Mouse (Mus musculus): ENCODE results near the gene Casp2.
A peak's percentile ranks its signal among the peaks of the same experiment; 100 is the strongest.

Gene Casp2

GRCm38 (mm10) chr6:42264626-42265312 lies at the start of gene Casp2:
Gene Casp2, plus strand, starts transcription at chr6:42264985.
- DNase-seq (ENCODE audit: low read depth, low spot score), result peak; percentile 99

- no peak for DNase-seq (ENCODE audit: low read depth, low spot score)
Observed at GRCm38 (mm10) chr6:42215028-42215427, 49.8 kb upstream of the Casp2 start, which contains the start of gene Tas2r144. Gene Tas2r144, plus strand, starts transcription at chr6:42215328.

- no peak for DNase-seq (ENCODE audit: low read depth, low spot score)
Observed at GRCm38 (mm10) chr6:42222286-42222685, 42.5 kb upstream of the Casp2 start.

- DNase-seq (ENCODE audit: low read depth, low spot score), result no peak
Observed at GRCm38 (mm10) chr6:42225046-42225445, 39.7 kb upstream of the Casp2 start.

GRCm38 (mm10) chr6:42227240-42228101 lies 37.3 kb upstream of the Casp2 start:
- peak; percentile 68 for DNase-seq (ENCODE audit: low read depth, low spot score)

- no peak for DNase-seq (ENCODE audit: low read depth, low spot score)
Observed at GRCm38 (mm10) chr6:42229610-42230009, 35.2 kb upstream of the Casp2 start.

- DNase-seq (ENCODE audit: low read depth, low spot score), result no peak
Observed at GRCm38 (mm10) chr6:42231191-42231590, 33.6 kb upstream of the Casp2 start.

GRCm38 (mm10) chr6:42237276-42237805 lies 27.4 kb upstream of the Casp2 start:
- DNase-seq (ENCODE audit: low read depth, low spot score), result no peak

GRCm38 (mm10) chr6:42241311-42242045 lies 23.3 kb upstream of the Casp2 start:
- no peak for DNase-seq (ENCODE audit: low read depth, low spot score)

GRCm38 (mm10) chr6:42245711-42246353 lies 19.0 kb upstream of the Casp2 start, which contains the start of gene Gstk1:
Gene Gstk1, plus strand, starts transcription at chr6:42245935.
- peak; percentile 94 for DNase-seq (ENCODE audit: low read depth, low spot score)

- DNase-seq (ENCODE audit: low read depth, low spot score), result peak; percentile 50
Observed at GRCm38 (mm10) chr6:42247173-42247572, 17.6 kb upstream of the Casp2 start.

- DNase-seq (ENCODE audit: low read depth, low spot score), result no peak
Observed at GRCm38 (mm10) chr6:42247981-42248380, 16.8 kb upstream of the Casp2 start.

GRCm38 (mm10) chr6:42251791-42252190 lies 13.0 kb upstream of the Casp2 start:
- DNase-seq (ENCODE audit: low read depth, low spot score), result no peak

- no peak for DNase-seq (ENCODE audit: low read depth, low spot score)
Observed at GRCm38 (mm10) chr6:42253103-42253502, 11.7 kb upstream of the Casp2 start.

- peak; percentile 70 for DNase-seq (ENCODE audit: low read depth, low spot score)
Observed at GRCm38 (mm10) chr6:42257303-42257863, 7.4 kb upstream of the Casp2 start.

- no peak for DNase-seq (ENCODE audit: low read depth, low spot score)
Observed at GRCm38 (mm10) chr6:42260430-42260829, 4.4 kb upstream of the Casp2 start.

GRCm38 (mm10) chr6:42261524-42262170 lies 3.1 kb upstream of the Casp2 start, which contains the start of gene Tmem139:
Gene Tmem139, plus strand, starts transcription at chr6:42261970.
- DNase-seq (ENCODE audit: low read depth, low spot score), result peak; percentile 62

- peak; percentile 28 for DNase-seq (ENCODE audit: low read depth, low spot score)
Observed at GRCm38 (mm10) chr6:42265391-42266330, 876 bp downstream of the Casp2 start.

- no peak for DNase-seq (ENCODE audit: low read depth, low spot score)
Observed at GRCm38 (mm10) chr6:42270817-42271216, 6.0 kb downstream of the Casp2 start.
